Mouse (Mus musculus): ENCODE measurements around the gene Uba1y. TPM values are rescaled to one million over a fixed set of nuclear protein-coding genes. Genes with fewer than 3 reads are reported as not detected.

Uba1y gene
- total RNA-seq (2023; ENCODE audit: inconsistent age) = not detected in 4 replicates

GRCm38 (mm10) chrY:818396-818795 is at the start of gene Uba1y:
Uba1y (plus strand) TSS chrY:818649.

GRCm38 (mm10) chrY:797309-797708 is 21.1 kb upstream of the Uba1y start, which contains the start of gene Zfy1:
Zfy1 (minus strand) TSS chrY:797409.

Other genes with a start within 250 kb of the Uba1y start
- gene Zfy1, start 21.2 kb upstream of the Uba1y start, total RNA-seq (2023; ENCODE audit: inconsistent age) = not detected in 4 replicates
- not detected in 4 replicates for gene Kdm5d, start 79.1 kb downstream of the Uba1y start, total RNA-seq (2023; ENCODE audit: inconsistent age)
- not detected in 4 replicates for gene Eif2s3y, start 191.9 kb downstream of the Uba1y start, total RNA-seq (2023; ENCODE audit: inconsistent age)